Mouse (Mus musculus) B cell, adult 62 days (primary cell): ENCODE data around the gene BC029722. TPM values are rescaled to one million over a fixed set of nuclear protein-coding genes. Genes with fewer than 3 reads are reported as not detected.

ENCODE experiments used
- total RNA-seq: library from RNA; stranded (reverse); gene quantifications from 4 replicates; pipeline ENCODE4 v1.2.4, GENCODE M21; 2023

BC029722 gene
- total RNA-seq, result 25.4 to 31.1 TPM (median 27.5 TPM) in 4 replicates

DNA sequence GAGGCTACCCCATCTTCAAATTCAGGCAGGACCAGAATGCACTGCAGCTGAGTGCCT is at the start of gene BC029722:
BC029722 (minus strand) TSS at position 35 of the 57 bp plus-strand sequence.

DNA sequence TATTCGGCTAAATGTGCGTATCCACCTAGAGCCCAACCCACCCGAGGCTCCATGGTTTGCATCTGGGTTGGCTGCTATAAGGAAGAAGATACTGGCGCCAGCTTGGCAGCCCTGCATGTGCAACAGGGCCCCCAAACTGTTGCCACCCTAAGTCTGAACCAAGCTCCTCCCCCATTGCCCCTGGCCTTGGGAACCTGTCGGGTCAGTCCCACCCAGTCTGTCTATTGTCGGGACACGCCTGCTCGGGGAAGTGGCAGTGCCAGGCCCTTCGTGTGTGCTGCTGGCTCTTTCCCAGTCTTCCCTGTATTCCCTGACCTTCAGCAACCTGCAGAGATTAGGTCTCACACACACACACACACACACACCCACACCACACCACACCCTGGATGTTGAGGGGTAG is 15.5 kb upstream of the BC029722 start, which contains the start of gene Fam83c:
Fam83c (minus strand) TSS at position 123 of the 400 bp plus-strand sequence.

GRCm38 (mm10) chr2:155826630-155827424 is 7.6 kb upstream of the BC029722 start, which contains the start of gene Eif6:
Eif6 (minus strand) TSS chr2:155826925.

GRCm38 (mm10) chr2:155774927-155775684 is 44.1 kb downstream of the BC029722 start, which contains the start of gene Mmp24:
Mmp24 (plus strand) TSS chr2:155775342.

Other genes with a start within 250 kb of the BC029722 start
- 11.1 to 14.3 TPM (median 12.5 TPM) in 4 replicates for gene Gss, start 226.6 kb downstream of the BC029722 start, total RNA-seq
- gene Myh7b, start 208.2 kb downstream of the BC029722 start, total RNA-seq, result not detected in 4 replicates
- gene Trpc4ap, start 127.0 kb downstream of the BC029722 start, total RNA-seq, result 156 to 174 TPM (median 165 TPM) in 4 replicates
- gene Edem2, start 90.0 kb downstream of the BC029722 start, total RNA-seq, result 30.0 to 35.9 TPM (median 32.6 TPM) in 4 replicates
- not detected in 4 replicates for gene Gm17581, start 83.6 kb downstream of the BC029722 start, total RNA-seq
- not detected in 4 replicates for gene Procr, start 68.3 kb downstream of the BC029722 start, total RNA-seq
- not detected in 4 replicates for gene Mmp24, start 44.1 kb downstream of the BC029722 start, total RNA-seq
- 64.2 to 99.8 TPM (median 92.5 TPM) in 4 replicates for gene Eif6, start 7.5 kb upstream of the BC029722 start, total RNA-seq
- 0.18 TPM in 1 of 4 replicates, not detected in the others for gene Fam83c, start 15.4 kb upstream of the BC029722 start, total RNA-seq
- 32.0 to 42.2 TPM (median 34.6 TPM) in 4 replicates for gene Uqcc1, start 110.9 kb upstream of the BC029722 start, total RNA-seq
- gene Gm15557, start 121.3 kb upstream of the BC029722 start, total RNA-seq, result not detected in 4 replicates
- gene Gdf5, start 125.9 kb upstream of the BC029722 start, total RNA-seq, result not detected in 4 replicates
- gene Cep250, start 137.0 kb upstream of the BC029722 start, total RNA-seq, result 58.5 to 72.8 TPM (median 62.7 TPM) in 4 replicates
- gene 6430550D23Rik, start 188.6 kb upstream of the BC029722 start, total RNA-seq, result 1.3 to 3.1 TPM (median 2.2 TPM) in 4 replicates
- 66.9 to 83.2 TPM (median 76.8 TPM) in 4 replicates for gene Ergic3, start 188.6 kb upstream of the BC029722 start, total RNA-seq
- gene Fer1l4, start 233.5 kb upstream of the BC029722 start, total RNA-seq, result not detected in 4 replicates
- gene Spag4, start 245.7 kb upstream of the BC029722 start, total RNA-seq, result 5.0 to 7.5 TPM (median 6.1 TPM) in 4 replicates